Mouse (Mus musculus): ENCODE measurements around the gene Dyrk3. TPM values are rescaled to one million over a fixed set of nuclear protein-coding genes. Genes with fewer than 3 reads are reported as not detected.

The Dyrk3 gene
- polyA plus RNA-seq, 1 experiment from 2014 or later = 7.1 TPM

- H3K27ac ChIP-seq (replicated peaks) = no peak overlapping the region
- no peak for ATAC-seq (ENCODE audit: insufficient number of reproducible peaks, low FRiP score, low TSS enrichment, low read depth)
- no peak overlapping the region for H3K4me3 ChIP-seq (replicated peaks)
- 0 out of 2 replicates have a peak, but pooled peaks cover 6% of the 10 kb centered on the region for H3K4me1 ChIP-seq
- no peaks in the 10 kb centered on the region for H3K9me3 ChIP-seq (replicated peaks)
- no peaks in the 10 kb centered on the region for H3K27me3 ChIP-seq
- no peak overlapping the region for H3K9ac ChIP-seq
- no peak overlapping the region for H3K4me2 ChIP-seq (replicated peaks)
- 0 out of 2 replicates have a peak, but pooled peaks cover under 1% of the 10 kb centered on the region for H3K36me3 ChIP-seq
- WGBS = 65% methylated on average over 8 of the region's 8 CpGs
These were observed 3.1 kb downstream of the Dyrk3 start for GRCm38 (mm10) chr1:131134942-131135522.

DNA sequence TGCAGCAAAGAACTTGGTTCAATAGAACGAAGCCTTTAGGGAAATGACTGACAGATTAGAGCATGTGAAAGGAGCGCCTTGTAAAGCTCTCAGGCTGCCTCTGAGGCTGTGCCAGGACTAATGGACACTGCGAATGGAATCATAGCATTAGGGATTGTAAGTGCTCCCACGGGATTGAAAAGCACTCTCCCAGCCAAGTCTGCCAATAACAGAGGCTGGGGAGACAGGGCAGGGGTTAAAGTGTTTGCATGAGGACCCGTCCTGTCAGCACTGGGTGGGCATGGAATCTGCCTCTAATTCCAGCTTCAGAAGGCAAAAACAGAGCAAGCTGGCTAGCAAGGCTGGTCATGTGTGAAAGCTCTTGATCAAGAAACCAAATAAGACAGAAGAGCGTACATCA lies 3.9 kb downstream of the Dyrk3 start:
- 62% methylated on average over 6 of the region's 6 CpGs for WGBS
- Histone ChIP-seq H3K27ac (replicated peaks) (no peak overlapping the region), H3K36me3 (peaks cover 8% of the 10 kb centered on the region), H3K9ac (no peak overlapping the region), H3K4me3 (replicated peaks) (no peak overlapping the region), H3K9me3 (replicated peaks) (no peaks in the 10 kb centered on the region), H3K4me2 (replicated peaks) (no peak overlapping the region), H3K27me3 (no peaks in the 10 kb centered on the region), H3K4me1 (0 out of 2 replicates have a peak, but pooled peaks cover 6% of the 10 kb centered on the region)
- ATAC-seq (ENCODE audit: insufficient number of reproducible peaks, low FRiP score, low TSS enrichment, low read depth) = no peak

GRCm38 (mm10) chr1:131125987-131126744 lies 12.0 kb downstream of the Dyrk3 start:
- H3K9ac ChIP-seq = no peak overlapping the region
- 74% methylated on average over 11 of the region's 11 CpGs for WGBS
- H3K36me3 ChIP-seq = peaks cover 16% of the 10 kb centered on the region
- H3K4me1 ChIP-seq = no peaks in the 10 kb centered on the region
- H3K27me3 ChIP-seq = no peaks in the 10 kb centered on the region
- no peak overlapping the region for H3K4me3 ChIP-seq (replicated peaks)
- H3K9me3 ChIP-seq (replicated peaks) = no peaks in the 10 kb centered on the region
- ATAC-seq (ENCODE audit: insufficient number of reproducible peaks, low FRiP score, low TSS enrichment, low read depth) = no peak
- H3K27ac ChIP-seq (replicated peaks) = no peak overlapping the region
- no peak overlapping the region for H3K4me2 ChIP-seq (replicated peaks)

GRCm38 (mm10) chr1:131123522-131124265 lies 14.4 kb downstream of the Dyrk3 start:
- no peak overlapping the region for H3K4me3 ChIP-seq (replicated peaks)
- 0 out of 2 replicates have a peak, but pooled peaks cover 2% of the 10 kb centered on the region for H3K36me3 ChIP-seq
- H3K9ac ChIP-seq = no peak overlapping the region
- H3K4me2 ChIP-seq (replicated peaks) = no peak overlapping the region
- ATAC-seq (ENCODE audit: insufficient number of reproducible peaks, low FRiP score, low TSS enrichment, low read depth) = no peak
- H3K4me1 ChIP-seq = no peaks in the 10 kb centered on the region
- H3K9me3 ChIP-seq (replicated peaks) = no peaks in the 10 kb centered on the region
- H3K27me3 ChIP-seq = no peaks in the 10 kb centered on the region
- H3K27ac ChIP-seq (replicated peaks) = no peak overlapping the region
- 57% methylated on average over 10 of the region's 10 CpGs for WGBS

GRCm38 (mm10) chr1:131121987-131122386 lies 16.2 kb downstream of the Dyrk3 start:
- no peak for ATAC-seq (ENCODE audit: insufficient number of reproducible peaks, low FRiP score, low TSS enrichment, low read depth)
- Histone ChIP-seq H3K4me1 (0 out of 2 replicates have a peak, but pooled peaks cover 1% of the 10 kb centered on the region), H3K27me3 (no peaks in the 10 kb centered on the region), H3K36me3 (no peaks in the 10 kb centered on the region), H3K9me3 (replicated peaks) (no peaks in the 10 kb centered on the region), H3K9ac (no peak overlapping the region), H3K27ac (replicated peaks) (no peak overlapping the region), H3K4me2 (replicated peaks) (no peak overlapping the region), H3K4me3 (replicated peaks) (no peak overlapping the region)
- WGBS = 38% methylated on average over 3 of the region's 3 CpGs

DNA sequence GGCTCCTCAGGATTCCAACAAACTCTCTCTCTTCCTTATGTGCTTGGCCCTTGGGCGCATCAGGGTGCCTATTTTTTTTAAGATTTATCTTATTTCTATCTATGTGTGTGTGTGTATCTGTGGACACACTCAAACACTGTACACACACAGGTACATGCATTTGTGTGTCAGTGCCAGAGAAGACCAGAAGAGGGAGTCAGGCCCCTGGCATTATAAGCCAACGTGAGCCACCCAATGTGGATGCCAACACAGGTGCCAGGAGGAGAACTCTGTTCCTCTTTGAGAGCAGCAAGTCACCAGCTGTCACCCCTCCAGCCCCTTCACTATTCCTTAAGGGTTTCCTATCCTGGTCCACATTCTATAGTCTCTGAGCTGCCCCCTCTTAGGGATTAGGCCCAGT lies 19.1 kb downstream of the Dyrk3 start:
- no peak for ATAC-seq (ENCODE audit: insufficient number of reproducible peaks, low FRiP score, low TSS enrichment, low read depth)
- H3K4me3 ChIP-seq (replicated peaks) = no peak overlapping the region
- no peaks in the 10 kb centered on the region for H3K27me3 ChIP-seq
- WGBS = 72% methylated on average over 2 of the region's 2 CpGs
- H3K36me3 ChIP-seq = no peaks in the 10 kb centered on the region
- H3K27ac ChIP-seq (replicated peaks) = no peak overlapping the region
- H3K4me1 ChIP-seq = peaks cover 9% of the 10 kb centered on the region
- H3K9ac ChIP-seq = no peak overlapping the region
- no peaks in the 10 kb centered on the region for H3K9me3 ChIP-seq (replicated peaks)
- H3K4me2 ChIP-seq (replicated peaks) = no peak overlapping the region

- no peaks in the 10 kb centered on the region for H3K9me3 ChIP-seq (replicated peaks)
- H3K27me3 ChIP-seq = no peaks in the 10 kb centered on the region
- no peak overlapping the region for H3K4me2 ChIP-seq (replicated peaks)
- H3K36me3 ChIP-seq = no peaks in the 10 kb centered on the region
- H3K4me1 ChIP-seq = peaks cover 9% of the 10 kb centered on the region
- no peak overlapping the region for H3K27ac ChIP-seq (replicated peaks)
- no peak overlapping the region for H3K9ac ChIP-seq
- no peak overlapping the region for H3K4me3 ChIP-seq (replicated peaks)
- WGBS = 40% methylated on average over 10 of the region's 10 CpGs
- ATAC-seq (ENCODE audit: insufficient number of reproducible peaks, low FRiP score, low TSS enrichment, low read depth) = no peak
These were observed 19.6 kb downstream of the Dyrk3 start for GRCm38 (mm10) chr1:131118530-131118929.

GRCm38 (mm10) chr1:131116430-131117011 lies 21.6 kb downstream of the Dyrk3 start:
- Histone ChIP-seq H3K27ac (replicated peaks) (no peak overlapping the region), H3K27me3 (no peaks in the 10 kb centered on the region), H3K4me1 (peaks cover 16% of the 10 kb centered on the region), H3K36me3 (no peaks in the 10 kb centered on the region), H3K4me3 (replicated peaks) (no peak overlapping the region), H3K9ac (no peak overlapping the region), H3K9me3 (replicated peaks) (no peaks in the 10 kb centered on the region), H3K4me2 (replicated peaks) (no peak overlapping the region)
- 35% methylated on average over 13 of the region's 13 CpGs for WGBS
- ATAC-seq (ENCODE audit: insufficient number of reproducible peaks, low FRiP score, low TSS enrichment, low read depth) = no peak

DNA sequence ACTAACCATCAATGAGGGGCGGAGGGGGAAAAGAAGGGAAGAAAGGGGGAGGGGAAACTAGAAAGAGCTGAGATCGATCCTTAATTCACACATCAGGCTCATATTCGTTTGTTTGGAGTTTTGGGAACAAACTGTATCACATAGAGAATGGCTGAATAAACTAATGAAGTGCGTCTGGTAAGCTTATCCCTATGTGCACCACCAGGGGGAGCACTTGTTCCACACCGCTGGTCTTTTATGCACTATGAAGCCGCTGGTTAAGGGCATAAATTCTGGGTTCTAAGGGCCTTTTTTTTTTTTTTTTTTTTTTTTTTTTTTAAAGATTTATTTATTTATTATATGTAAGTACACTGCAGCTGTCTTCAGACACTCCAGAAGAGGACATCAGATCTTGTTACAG lies 22.2 kb downstream of the Dyrk3 start:
- no peak overlapping the region for H3K9ac ChIP-seq
- H3K9me3 ChIP-seq (replicated peaks) = no peaks in the 10 kb centered on the region
- no peaks in the 10 kb centered on the region for H3K36me3 ChIP-seq
- WGBS = 11% methylated on average over 6 of the region's 6 CpGs
- no peak; the same call in 1 of the 2 replicates for ATAC-seq (ENCODE audit: insufficient number of reproducible peaks, low FRiP score, low TSS enrichment, low read depth)
- no peak overlapping the region for H3K4me2 ChIP-seq (replicated peaks)
- no peak overlapping the region for H3K27ac ChIP-seq (replicated peaks)
- no peak overlapping the region for H3K4me3 ChIP-seq (replicated peaks)
- H3K27me3 ChIP-seq = no peaks in the 10 kb centered on the region
- peaks cover 22% of the 10 kb centered on the region for H3K4me1 ChIP-seq

DNA sequence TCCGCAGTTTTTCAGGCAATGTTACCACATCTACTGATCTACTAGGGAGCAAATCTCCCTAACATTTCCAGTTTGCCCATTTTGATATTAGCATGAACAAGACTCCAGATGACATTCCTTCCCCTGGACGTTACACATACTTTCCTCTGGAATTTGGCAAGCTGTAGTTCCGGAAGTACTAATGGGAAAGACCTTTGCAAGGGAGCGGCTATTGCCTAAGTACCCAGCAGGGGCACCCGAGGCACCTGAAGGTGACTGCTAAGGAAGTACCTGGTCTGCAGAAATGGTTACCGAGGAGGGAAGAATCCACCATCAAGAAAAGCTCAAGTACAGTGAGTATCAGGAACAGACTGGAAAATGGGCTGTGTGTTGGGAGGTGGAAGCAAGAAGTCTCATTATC lies 25.6 kb downstream of the Dyrk3 start:
- Histone ChIP-seq H3K9me3 (replicated peaks) (no peaks in the 10 kb centered on the region), H3K9ac (no peak overlapping the region), H3K36me3 (no peaks in the 10 kb centered on the region), H3K4me1 (peaks cover 37% of the 10 kb centered on the region), H3K27me3 (no peaks in the 10 kb centered on the region), H3K4me2 (replicated peaks) (no peak overlapping the region), H3K4me3 (replicated peaks) (no peak overlapping the region), H3K27ac (replicated peaks) (no peak overlapping the region)
- 27% methylated on average over 6 of the region's 6 CpGs for WGBS
- ATAC-seq (ENCODE audit: insufficient number of reproducible peaks, low FRiP score, low TSS enrichment, low read depth) = no peak

DNA sequence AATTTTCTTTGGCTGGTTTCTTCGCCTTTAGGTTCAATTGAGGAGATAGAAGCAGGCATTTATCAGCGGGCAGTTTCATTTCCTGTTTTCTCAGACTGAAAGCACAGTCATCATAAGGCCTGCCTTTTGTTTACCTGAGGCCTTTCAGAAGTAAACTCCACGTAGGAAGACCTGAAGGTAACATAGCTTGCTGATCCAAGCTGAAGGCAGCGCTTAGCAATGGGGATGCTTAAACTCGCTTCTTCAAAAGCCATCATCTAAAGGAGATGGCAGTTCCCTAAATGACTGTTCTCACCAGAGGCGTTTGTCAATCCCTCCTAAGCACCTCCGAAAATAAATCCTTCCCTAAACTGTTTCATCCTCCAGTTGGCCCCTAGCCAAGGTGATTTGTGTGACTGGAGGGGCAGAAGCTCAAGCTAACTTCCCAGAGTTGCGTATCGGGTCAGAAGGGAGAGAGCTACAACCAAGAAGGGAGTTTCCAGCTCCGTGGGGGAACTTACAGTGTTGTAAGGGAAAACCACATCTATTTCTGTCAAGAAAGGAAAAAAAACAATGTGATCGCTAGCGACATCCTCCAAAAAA lies 27.5 kb downstream of the Dyrk3 start:
- Histone ChIP-seq H3K9ac (no peak overlapping the region), H3K27ac (replicated peaks) (peak overlapping the region; percentile 68), H3K4me2 (replicated peaks) (peak overlapping the region; percentile 12; the same call in 1 of the 2 replicates), H3K4me1 (peaks cover 30% of the 10 kb centered on the region), H3K27me3 (no peaks in the 10 kb centered on the region), H3K36me3 (no peaks in the 10 kb centered on the region), H3K9me3 (replicated peaks) (no peaks in the 10 kb centered on the region), H3K4me3 (replicated peaks) (no peak overlapping the region)
- 46% methylated on average over 12 of the region's 12 CpGs for WGBS
- no peak for ATAC-seq (ENCODE audit: insufficient number of reproducible peaks, low FRiP score, low TSS enrichment, low read depth)
